Mouse (Mus musculus): ENCODE data around the gene Cep97. TPM values are rescaled to one million over a fixed set of nuclear protein-coding genes. Genes with fewer than 3 reads are reported as not detected.

The Cep97 gene
- polyA plus RNA-seq, 1 experiment from 2014 or later, result 18.5 TPM

- Histone ChIP-seq H3K4me3 (peak overlapping the region; percentile 86), H3K9me3 (replicated peaks) (no peaks in the 10 kb centered on the region), H3K27ac (replicated peaks) (peak overlapping the region; percentile 90), H3K36me3 (peaks cover 16% of the 10 kb centered on the region), H3K4me1 (peaks cover 19% of the 10 kb centered on the region), H3K27me3 (ENCODE audit: low read depth, poor library complexity, severe bottlenecking) (peaks cover 8% of the 10 kb centered on the region; the same call in 1 of the 2 replicates)
- 1% methylated on average over 4 of the region's 4 CpGs for WGBS
- no peak for DNase-seq (ENCODE audit: low spot score)
Measured at GRCm38 (mm10) chr16:55894536-55894892, 40.1 kb downstream of the Cep97 start.

- Histone ChIP-seq H3K4me3 (peak overlapping the region; percentile 86; the same call in 1 of the 2 replicates), H3K4me1 (peaks cover 19% of the 10 kb centered on the region), H3K9me3 (replicated peaks) (no peaks in the 10 kb centered on the region), H3K27me3 (ENCODE audit: low read depth, poor library complexity, severe bottlenecking) (peaks cover 8% of the 10 kb centered on the region; the same call in 1 of the 2 replicates), H3K36me3 (peaks cover 22% of the 10 kb centered on the region), H3K27ac (replicated peaks) (no peak overlapping the region)
- no peak for DNase-seq (ENCODE audit: low spot score)
- 88% methylated on average over 8 of the region's 8 CpGs for WGBS
Measured at GRCm38 (mm10) chr16:55893410-55894107, 41.1 kb downstream of the Cep97 start.

- Histone ChIP-seq H3K4me1 (peaks cover 19% of the 10 kb centered on the region), H3K4me3 (no peak overlapping the region), H3K36me3 (peaks cover 31% of the 10 kb centered on the region), H3K27me3 (ENCODE audit: low read depth, poor library complexity, severe bottlenecking) (peaks cover 8% of the 10 kb centered on the region; the same call in 1 of the 2 replicates), H3K27ac (replicated peaks) (no peak overlapping the region), H3K9me3 (replicated peaks) (no peaks in the 10 kb centered on the region)
- WGBS, result 84% methylated on average over 6 of the region's 7 CpGs
- DNase-seq (ENCODE audit: low spot score), result no peak
Measured at GRCm38 (mm10) chr16:55892484-55892883, 42.2 kb downstream of the Cep97 start.

GRCm38 (mm10) chr16:55891346-55891745, 43.3 kb downstream of the Cep97 start:
- no peak overlapping the region for H3K4me3 ChIP-seq
- peaks cover 31% of the 10 kb centered on the region for H3K36me3 ChIP-seq
- H3K9me3 ChIP-seq (replicated peaks), result no peaks in the 10 kb centered on the region
- H3K27ac ChIP-seq (replicated peaks), result no peak overlapping the region
- peaks cover 19% of the 10 kb centered on the region for H3K4me1 ChIP-seq
- DNase-seq (ENCODE audit: low spot score), result no peak
- H3K27me3 ChIP-seq (ENCODE audit: low read depth, poor library complexity, severe bottlenecking), result peaks cover 8% of the 10 kb centered on the region; the same call in 1 of the 2 replicates
- WGBS, result 90% methylated on average over 7 of the region's 7 CpGs

GRCm38 (mm10) chr16:55890346-55891136, 44.1 kb downstream of the Cep97 start:
- no peak for DNase-seq (ENCODE audit: low spot score)
- H3K27ac ChIP-seq (replicated peaks), result no peak overlapping the region
- 94% methylated on average over 19 of the region's 19 CpGs for WGBS
- H3K4me1 ChIP-seq, result peaks cover 12% of the 10 kb centered on the region
- peaks cover 8% of the 10 kb centered on the region; the same call in 1 of the 2 replicates for H3K27me3 ChIP-seq (ENCODE audit: low read depth, poor library complexity, severe bottlenecking)
- H3K9me3 ChIP-seq (replicated peaks), result no peaks in the 10 kb centered on the region
- peaks cover 31% of the 10 kb centered on the region for H3K36me3 ChIP-seq
- no peak overlapping the region for H3K4me3 ChIP-seq

GRCm38 (mm10) chr16:55889451-55889850, 45.2 kb downstream of the Cep97 start:
- Histone ChIP-seq H3K36me3 (peaks cover 31% of the 10 kb centered on the region), H3K27ac (replicated peaks) (no peak overlapping the region), H3K9me3 (replicated peaks) (no peaks in the 10 kb centered on the region), H3K4me1 (peaks cover 6% of the 10 kb centered on the region), H3K27me3 (ENCODE audit: low read depth, poor library complexity, severe bottlenecking) (peaks cover 8% of the 10 kb centered on the region; the same call in 1 of the 2 replicates), H3K4me3 (no peak overlapping the region)
- WGBS, result 90% methylated on average over 3 of the region's 3 CpGs
- DNase-seq (ENCODE audit: low spot score), result no peak

GRCm38 (mm10) chr16:55888584-55888960, 46.1 kb downstream of the Cep97 start:
- H3K4me3 ChIP-seq, result no peak overlapping the region
- no peaks in the 10 kb centered on the region for H3K9me3 ChIP-seq (replicated peaks)
- no peaks in the 10 kb centered on the region for H3K4me1 ChIP-seq
- H3K27ac ChIP-seq (replicated peaks), result no peak overlapping the region
- 87% methylated on average over 3 of the region's 3 CpGs for WGBS
- H3K36me3 ChIP-seq, result peaks cover 31% of the 10 kb centered on the region
- no peak for DNase-seq (ENCODE audit: low spot score)
- 0 out of 2 replicates have a peak, but pooled peaks cover under 1% of the 10 kb centered on the region for H3K27me3 ChIP-seq (ENCODE audit: low read depth, poor library complexity, severe bottlenecking)

GRCm38 (mm10) chr16:55887814-55888583, 46.7 kb downstream of the Cep97 start:
- DNase-seq (ENCODE audit: low spot score), result no peak
- Histone ChIP-seq H3K36me3 (peaks cover 31% of the 10 kb centered on the region), H3K9me3 (replicated peaks) (no peaks in the 10 kb centered on the region), H3K4me1 (no peaks in the 10 kb centered on the region), H3K4me3 (no peak overlapping the region), H3K27me3 (ENCODE audit: low read depth, poor library complexity, severe bottlenecking) (no peaks in the 10 kb centered on the region), H3K27ac (replicated peaks) (no peak overlapping the region)
- 68% methylated on average over 7 of the region's 7 CpGs for WGBS

- 85% methylated on average over 11 of the region's 11 CpGs for WGBS
- no peak for DNase-seq (ENCODE audit: low spot score)
Measured at GRCm38 (mm10) chr16:55884246-55884645, 50.4 kb downstream of the Cep97 start.

GRCm38 (mm10) chr16:55876025-55876424, 58.6 kb downstream of the Cep97 start:
- H3K36me3 ChIP-seq, result no peaks in the 10 kb centered on the region
- no peaks in the 10 kb centered on the region for H3K9me3 ChIP-seq (replicated peaks)
- no peak overlapping the region for H3K27ac ChIP-seq (replicated peaks)
- no peak for DNase-seq (ENCODE audit: low spot score)
- no peaks in the 10 kb centered on the region for H3K4me1 ChIP-seq
- H3K27me3 ChIP-seq (ENCODE audit: low read depth, poor library complexity, severe bottlenecking), result no peaks in the 10 kb centered on the region
- no peak overlapping the region for H3K4me3 ChIP-seq
- 82% methylated on average over 6 of the region's 6 CpGs for WGBS

More at GRCm38 (mm10) chr16:55884246-55884645, 50.4 kb downstream of the Cep97 start:
- H3K4me1 ChIP-seq, result no peaks in the 10 kb centered on the region
- H3K36me3 ChIP-seq, result peaks cover 16% of the 10 kb centered on the region
- no peaks in the 10 kb centered on the region for H3K27me3 ChIP-seq (ENCODE audit: low read depth, poor library complexity, severe bottlenecking)
- H3K9me3 ChIP-seq (replicated peaks), result no peaks in the 10 kb centered on the region
- H3K27ac ChIP-seq (replicated peaks), result no peak overlapping the region
- no peak overlapping the region for H3K4me3 ChIP-seq

GRCm38 (mm10) chr16:55863832-55864231, 70.8 kb downstream of the Cep97 start:
- Histone ChIP-seq H3K36me3 (peaks cover 16% of the 10 kb centered on the region), H3K4me3 (no peak overlapping the region), H3K4me1 (no peaks in the 10 kb centered on the region), H3K9me3 (replicated peaks) (no peaks in the 10 kb centered on the region), H3K27me3 (ENCODE audit: low read depth, poor library complexity, severe bottlenecking) (no peaks in the 10 kb centered on the region), H3K27ac (replicated peaks) (no peak overlapping the region)
- 67% methylated on average over 4 of the region's 4 CpGs for WGBS
- DNase-seq (ENCODE audit: low spot score), result no peak

- Histone ChIP-seq H3K4me1 (no peaks in the 10 kb centered on the region), H3K27ac (replicated peaks) (no peak overlapping the region), H3K4me3 (no peak overlapping the region), H3K9me3 (replicated peaks) (no peaks in the 10 kb centered on the region), H3K27me3 (ENCODE audit: low read depth, poor library complexity, severe bottlenecking) (no peaks in the 10 kb centered on the region), H3K36me3 (peaks cover 17% of the 10 kb centered on the region)
- peak; percentile 57 for DNase-seq (ENCODE audit: low spot score)
- WGBS, result 33% methylated on average over 7 of the region's 7 CpGs
Measured at GRCm38 (mm10) chr16:55863149-55863815, 71.4 kb downstream of the Cep97 start.

Measured in midbrain, embryonic 10.5 days (tissue).